Mouse (Mus musculus) adrenal gland, postnatal 36 days (tissue): ENCODE measurements around the gene Wdr53. TPM values are rescaled to one million over a fixed set of nuclear protein-coding genes. Genes with fewer than 3 reads are reported as not detected.
"Not testable (repeated sequence)": the region's sequence is repeated elsewhere in the genome, so short reads cannot be mapped to it uniquely, and the experiment has no call there.

Source experiments
- DNase-seq, 2 experiments: peaks; one replicate each; pipeline ENCODE4 v3.0.0; 2021; ENCODE audit warnings: mixed read lengths in 1 of 2
- microRNA-seq: library from miRNA; unstranded; fragments of <30 nt; microRNA quantifications from one replicate; pipeline ENCODE4 v1.2.0, GENCODE M21; 2021
- total RNA-seq, 2 experiments: library from RNA; stranded (reverse); gene quantifications; 2 replicates each; pipeline ENCODE4 v1.2.3; 2021

The Wdr53 gene
- total RNA-seq, 2 experiments from 2014 or later: 13.7 to 14.8 TPM

DNA sequence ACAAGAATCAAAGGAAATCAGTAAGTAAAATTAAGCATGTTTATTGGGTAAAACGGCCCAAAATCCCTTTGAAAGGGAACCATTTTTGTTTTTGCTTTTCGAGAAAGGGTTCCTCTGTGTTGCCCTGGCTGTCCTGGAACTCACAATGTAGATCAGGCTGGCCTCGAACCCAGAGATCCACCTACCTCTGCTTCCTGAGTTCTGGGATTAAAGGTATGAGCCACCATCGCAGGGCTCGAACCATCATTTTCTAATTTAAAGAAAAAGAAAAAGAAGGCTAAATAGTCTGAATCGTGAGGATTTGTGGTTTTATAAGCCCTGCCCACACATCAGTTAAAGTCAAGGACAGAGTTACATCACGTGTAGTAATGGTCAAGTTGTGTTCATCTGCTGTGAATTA, 31.4 kb downstream of the Wdr53 start:
- DNase-seq: no peak

DNA sequence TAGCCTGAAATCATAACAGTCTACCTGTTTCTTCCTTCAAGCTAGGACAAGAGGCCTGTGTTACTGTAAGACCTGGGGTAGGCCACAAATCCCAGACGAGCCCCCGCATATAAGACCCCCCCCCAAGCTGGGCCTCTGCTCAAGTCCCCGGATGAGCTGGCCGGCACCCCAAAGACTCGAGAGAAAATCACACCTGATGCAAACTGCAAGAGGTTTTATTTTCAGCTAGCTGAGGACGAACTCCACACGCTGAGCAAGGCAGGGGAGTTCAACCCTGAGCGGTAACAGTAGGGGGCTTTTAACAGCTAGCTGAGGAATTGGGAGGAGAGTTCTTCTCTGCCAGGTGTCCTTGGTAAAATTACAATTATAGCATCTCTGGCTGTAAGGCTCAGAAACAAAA, 33.2 kb downstream of the Wdr53 start:
- DNase-seq: no peak

DNA sequence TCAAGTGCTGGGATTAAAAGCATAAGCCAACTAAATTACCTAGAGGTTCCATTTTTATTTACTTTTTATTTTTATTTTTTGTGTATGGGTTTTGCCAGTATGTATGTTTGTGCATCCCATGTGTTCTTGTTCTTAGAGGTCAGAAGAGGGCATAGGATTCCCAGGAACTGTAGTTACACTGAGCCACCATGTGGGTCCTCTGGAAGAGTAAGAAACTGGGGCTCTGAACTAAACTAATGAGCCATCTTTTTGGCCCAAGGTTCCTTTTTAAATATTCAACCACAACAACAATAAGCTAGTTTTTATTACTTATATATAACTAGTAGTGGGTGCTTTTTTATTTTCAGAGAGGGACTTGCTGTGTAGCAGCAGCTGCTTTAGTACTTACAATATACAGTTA, 35.6 kb downstream of the Wdr53 start:
- DNase-seq: no peak

DNA sequence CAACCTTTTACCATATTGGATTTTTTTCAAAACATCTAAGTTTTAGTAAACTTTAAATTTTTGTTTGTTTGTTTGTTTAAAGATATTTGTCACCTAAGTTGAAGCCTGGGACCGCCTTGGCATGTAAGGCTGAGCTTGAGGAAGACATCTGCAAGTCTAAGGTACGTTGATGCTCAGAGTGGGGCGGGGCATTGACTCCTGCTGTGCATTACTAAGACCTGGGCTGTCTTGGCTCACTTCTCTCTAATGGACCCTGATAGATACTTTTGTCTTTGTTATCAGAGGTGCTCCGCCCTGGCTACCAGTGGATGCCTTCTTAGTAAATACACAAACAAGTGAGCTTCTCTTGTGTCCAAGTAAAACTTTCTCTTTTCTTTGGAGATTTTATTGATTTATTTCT, 44.8 kb downstream of the Wdr53 start:
- DNase-seq: no peak

DNA sequence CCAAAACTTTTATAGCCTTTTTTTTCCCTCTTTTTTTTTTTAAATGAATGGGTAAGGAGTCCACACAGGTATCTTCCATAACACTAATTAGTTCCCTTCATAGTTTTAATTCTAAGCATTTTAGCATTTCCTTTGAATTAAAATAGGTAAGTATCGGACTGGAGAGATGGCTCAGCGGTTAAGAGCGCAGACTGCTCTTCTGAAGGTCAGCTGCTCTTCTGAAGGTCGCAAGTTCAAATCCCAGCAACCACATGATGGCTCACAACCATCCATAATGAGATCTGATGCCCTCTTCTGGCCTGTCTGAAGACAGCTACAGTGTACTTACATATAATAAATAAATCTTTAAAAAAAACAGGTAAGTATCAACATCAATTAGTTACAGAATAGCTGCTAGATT, 52.6 kb downstream of the Wdr53 start:
- DNase-seq: not testable (repeated sequence)

DNA sequence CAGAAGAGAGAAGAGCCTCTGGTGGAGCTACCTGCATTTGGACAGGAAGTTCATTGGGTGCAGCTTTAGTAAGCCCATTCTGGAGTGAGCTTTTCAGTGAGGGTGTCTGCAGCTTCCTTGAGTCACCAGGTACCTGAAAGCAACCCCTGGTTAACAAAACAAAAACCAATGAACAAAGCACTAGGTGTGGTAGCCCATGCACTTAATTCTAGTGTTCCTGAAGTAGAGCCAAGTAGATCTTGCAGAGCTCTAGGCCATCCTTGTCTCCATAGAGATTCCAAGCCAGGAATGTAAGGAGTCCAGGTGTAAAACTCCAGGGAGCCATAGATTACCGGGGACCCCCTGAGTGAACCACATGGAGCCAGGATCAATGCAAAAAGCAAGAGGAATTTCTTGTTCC, 56.0 kb downstream of the Wdr53 start:
- DNase-seq: no peak

DNA sequence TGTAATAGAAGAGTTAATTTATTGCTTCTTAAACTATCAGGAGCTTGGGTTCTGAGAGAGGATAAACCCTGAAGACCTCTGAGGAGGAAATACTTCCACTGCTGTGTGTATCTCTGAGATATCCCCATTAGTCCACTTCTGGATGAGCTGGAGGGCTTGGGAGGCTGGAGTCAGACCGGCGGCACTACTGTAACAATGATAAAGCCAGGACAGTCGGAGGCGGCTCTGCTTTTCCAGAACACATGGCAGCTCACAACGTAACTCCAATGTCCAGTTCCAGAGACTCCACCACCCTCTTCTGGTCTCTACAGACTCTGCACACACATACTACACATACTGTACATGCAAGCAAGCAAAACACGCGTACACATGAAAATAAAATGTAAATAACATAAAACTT, 56.9 kb downstream of the Wdr53 start:
- DNase-seq: no peak

Small RNAs within 50 kb of the gene (microRNA-seq; reads per million reads assigned to microRNA genes)
- gene Mir1946a: not detected

Other genes starting within 250 kb of the Wdr53 start
- 10 to 100 TPM; 21.6 to 25.6 TPM for gene Senp5, start 243.9 kb upstream of the Wdr53 start, total RNA-seq
- gene Pak2, start 167.9 kb upstream of the Wdr53 start, total RNA-seq: 10 to 100 TPM; 57.5 to 67.9 TPM
- gene Pigx, start 147.5 kb upstream of the Wdr53 start, total RNA-seq: 10 to 100 TPM; 25.9 to 34.1 TPM
- gene Cep19, start 147.4 kb upstream of the Wdr53 start, total RNA-seq: 10 to 100 TPM; 11.7 to 12.6 TPM
- 1 to 10 TPM; 5.3 to 8.2 TPM for gene Nrros, start 81.6 kb upstream of the Wdr53 start, total RNA-seq
- gene Bex6, start 67.4 kb upstream of the Wdr53 start, total RNA-seq: not detected
- 10 to 100 TPM; 20.7 to 21.4 TPM for gene Fbxo45, start 69 bp upstream of the Wdr53 start, total RNA-seq
- gene Smco1, start 24.2 kb downstream of the Wdr53 start, total RNA-seq: under 1 TPM in 1 of 2 experiments, not detected in 1; 0.30 TPM
- gene Rnf168, start 30.2 kb downstream of the Wdr53 start, total RNA-seq: 10 to 100 TPM; 24.6 to 27.7 TPM
- 10 to 100 TPM; 57.4 to 70.5 TPM for gene Ubxn7, start 85.0 kb downstream of the Wdr53 start, total RNA-seq
- gene Tm4sf19, start 153.3 kb downstream of the Wdr53 start, total RNA-seq: under 1 TPM in 1 of 2 experiments, not detected in 1; 0.56 TPM
- 1 to 10 TPM; 6.6 to 7.7 TPM for gene Tctex1d2, start 172.5 kb downstream of the Wdr53 start, total RNA-seq
- gene Pcyt1a, start 183.7 kb downstream of the Wdr53 start, total RNA-seq: 100 to 1,000 TPM in 1 of 2 experiments, 10 to 100 TPM in 1; 86.1 to 103 TPM
- gene Slc51a, start 240.7 kb downstream of the Wdr53 start, total RNA-seq: under 1 TPM in 1 of 2 experiments, not detected in 1; 0.36 TPM
- not detected for gene Zdhhc19, start 249.0 kb downstream of the Wdr53 start, total RNA-seq